Mouse (Mus musculus) adrenal gland (tissue): ENCODE results near the gene Oas1g.

Experiments
- microRNA-seq, 2 experiments: library from miRNA; unstranded; fragments of <30 nt; microRNA quantifications; one replicate each; pipeline ENCODE4; 2019

Gene Oas1g

Small RNA genes within 50 kb of the gene (microRNA-seq; reads per million reads assigned to microRNA genes)
- 0 reads per million in 2 experiments for gene Gm22907
